Mouse (Mus musculus) adrenal gland, postnatal 25 days (tissue): Measurements from ENCODE around the gene Batf2. TPM values are rescaled to one million over a fixed set of nuclear protein-coding genes. Genes with fewer than 3 reads are reported as not detected.
A peak's percentile ranks its signal among the peaks of the same experiment; 100 is the strongest.
"Not testable (repeated sequence)": the region's sequence is repeated elsewhere in the genome, so short reads cannot be mapped to it uniquely, and the experiment has no call there.

ENCODE experiments used
- DNase-seq: peaks from one replicate; pipeline ENCODE4 v3.0.0; 2021; ENCODE audit warnings: mixed read lengths
- total RNA-seq: library from RNA; stranded (reverse); gene quantifications from 2 replicates; pipeline ENCODE4 v1.2.3, GENCODE M21; 2021

The Batf2 gene
- total RNA-seq, 1 experiment from 2014 or later: 2.1 TPM

DNA sequence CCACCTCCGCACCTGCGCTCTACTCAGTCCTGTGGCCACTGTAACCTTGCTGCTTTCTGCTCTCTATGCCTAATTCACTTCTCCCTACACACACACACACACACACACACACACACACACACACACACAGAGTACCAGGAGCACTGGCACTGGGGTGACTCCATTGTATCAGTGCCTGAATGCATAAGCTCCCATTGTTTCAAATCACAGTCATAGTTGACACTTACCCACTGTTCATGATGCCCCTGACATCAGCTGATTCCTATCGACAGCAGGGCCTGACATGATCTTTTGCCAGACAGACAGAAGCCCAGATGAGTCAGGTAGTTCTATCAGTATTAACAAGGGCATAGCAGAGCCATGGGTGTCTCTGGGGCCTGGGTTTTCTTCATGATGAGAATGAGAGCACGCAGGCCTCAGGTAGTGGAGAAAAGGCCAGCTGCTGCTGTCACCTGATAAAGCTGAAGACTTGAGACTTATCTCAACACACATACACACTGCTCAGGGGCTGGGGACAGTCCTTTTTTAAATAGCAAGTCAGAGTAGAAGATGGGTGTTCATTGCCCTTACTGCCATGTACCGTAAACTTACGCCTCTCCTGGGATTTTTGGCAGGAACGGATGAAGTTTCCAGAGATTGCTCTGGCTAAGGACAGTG lies 8.5 kb upstream of the Batf2 start:
- DNase-seq: no peak

DNA sequence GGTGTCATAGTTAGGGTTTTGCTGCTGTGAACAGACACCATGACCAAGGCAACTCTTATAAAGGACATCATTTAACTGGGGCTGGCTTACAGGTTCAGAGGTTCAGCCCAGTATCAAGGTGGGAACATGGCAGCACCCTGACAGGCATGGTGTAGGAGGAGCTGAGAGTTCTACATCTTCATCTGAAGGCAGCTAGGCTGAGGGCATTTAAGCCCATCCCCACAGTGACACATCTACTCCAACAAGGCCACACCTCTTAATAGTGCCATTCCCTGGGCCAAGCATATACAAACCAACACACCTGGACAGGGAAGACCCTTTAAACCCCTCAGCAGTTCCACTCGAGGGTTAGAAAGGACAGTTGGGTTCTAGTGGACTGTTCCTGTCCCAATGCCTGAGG lies 7.6 kb upstream of the Batf2 start:
- not testable (repeated sequence) for DNase-seq

DNA sequence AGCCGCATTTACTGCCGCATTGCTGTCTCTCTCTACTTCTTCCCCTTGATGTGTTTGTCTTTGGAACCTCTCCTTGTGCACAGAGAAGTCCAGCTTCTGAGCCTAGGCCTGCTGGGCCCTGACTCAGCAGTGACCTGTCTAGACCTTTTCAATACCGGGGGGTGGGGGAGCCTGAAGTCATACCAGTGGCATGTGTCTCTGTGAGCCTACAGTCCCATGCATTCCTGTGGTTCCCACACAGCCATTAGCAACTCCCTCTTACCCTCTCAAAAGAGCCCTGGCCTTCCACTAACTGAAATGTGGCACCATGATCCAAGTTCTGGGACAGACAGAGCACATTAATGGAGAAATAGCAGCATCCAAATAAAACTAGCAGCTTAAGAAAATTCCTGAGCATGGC lies 4.4 kb upstream of the Batf2 start:
- DNase-seq: no peak

DNA sequence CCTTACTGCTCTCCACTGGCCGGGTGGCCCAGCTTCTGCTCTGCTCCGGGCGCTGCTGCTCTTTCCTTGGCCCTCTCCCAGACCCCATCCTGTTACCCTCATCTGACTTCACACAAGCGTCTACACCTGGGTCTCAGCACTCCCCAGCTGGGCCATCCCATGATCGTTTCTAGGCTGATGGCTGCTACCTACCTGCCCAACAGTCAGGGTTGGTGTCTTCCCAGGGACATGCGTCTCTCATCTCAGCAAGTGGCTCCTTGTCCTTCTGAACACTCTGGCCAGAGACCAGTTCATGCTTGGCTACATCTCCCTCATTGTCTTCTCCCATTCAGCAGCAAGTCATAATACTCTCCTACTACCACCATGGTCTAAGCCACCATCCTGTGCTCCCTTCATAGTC lies 1.1 kb upstream of the Batf2 start:
- DNase-seq: no peak

DNA sequence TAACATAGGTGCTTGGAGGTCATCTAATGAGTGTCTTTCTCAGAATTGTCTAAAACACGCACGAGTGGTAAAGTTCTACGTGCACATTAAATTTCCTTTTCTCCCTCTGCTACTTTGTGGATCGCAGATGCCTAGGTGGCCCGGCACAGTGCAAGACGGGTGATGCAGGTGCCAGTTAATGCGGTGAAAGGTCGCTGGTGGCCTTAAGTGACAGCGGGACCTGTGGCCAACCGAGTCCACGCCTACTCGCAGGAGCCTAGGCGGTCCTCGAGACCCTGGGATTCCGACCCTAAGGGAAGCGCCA lies 457 bp upstream of the Batf2 start:
- no peak for DNase-seq

DNA sequence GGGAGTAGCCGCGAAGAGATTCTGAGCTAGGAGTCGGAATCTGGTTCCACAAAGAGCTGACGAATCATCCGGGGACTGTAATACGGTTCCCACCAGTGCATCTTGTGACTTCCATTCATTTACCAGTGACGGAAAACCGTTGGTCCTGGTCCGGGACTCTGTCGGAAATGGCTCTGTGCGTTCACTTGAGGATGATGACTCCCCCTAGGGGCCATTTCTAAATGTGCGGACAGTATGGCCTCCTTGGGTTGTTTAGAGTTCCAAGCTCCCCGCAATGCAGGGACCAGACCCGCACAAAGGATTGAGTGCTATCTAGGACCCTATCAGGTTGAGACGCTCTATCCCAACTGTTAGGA lies 589 bp downstream of the Batf2 start, which contains the start of gene Arl2:
Arl2 (minus strand) TSS at position 155 of the 356 bp plus-strand sequence.
- peak; percentile 61 for DNase-seq

DNA sequence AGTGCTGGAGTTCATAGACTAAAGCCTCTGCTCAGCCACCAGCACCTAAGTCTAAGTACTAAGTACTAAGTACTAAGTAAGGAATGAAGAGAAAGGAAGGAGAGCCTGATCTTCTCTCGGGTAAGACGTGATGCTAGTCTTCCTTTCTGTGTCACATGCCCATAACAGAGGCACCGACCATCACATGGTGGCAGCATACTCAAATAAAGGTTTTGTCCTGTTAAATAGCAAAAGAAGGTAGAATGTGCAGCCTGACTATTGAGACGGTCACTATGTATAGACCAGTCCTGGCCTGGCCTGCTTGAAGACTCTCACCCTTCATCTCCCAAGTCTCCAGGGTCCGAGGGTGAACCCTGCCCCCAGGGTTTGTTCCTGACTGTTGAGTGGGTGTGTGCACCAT lies 4.1 kb downstream of the Batf2 start:
- no peak for DNase-seq

DNA sequence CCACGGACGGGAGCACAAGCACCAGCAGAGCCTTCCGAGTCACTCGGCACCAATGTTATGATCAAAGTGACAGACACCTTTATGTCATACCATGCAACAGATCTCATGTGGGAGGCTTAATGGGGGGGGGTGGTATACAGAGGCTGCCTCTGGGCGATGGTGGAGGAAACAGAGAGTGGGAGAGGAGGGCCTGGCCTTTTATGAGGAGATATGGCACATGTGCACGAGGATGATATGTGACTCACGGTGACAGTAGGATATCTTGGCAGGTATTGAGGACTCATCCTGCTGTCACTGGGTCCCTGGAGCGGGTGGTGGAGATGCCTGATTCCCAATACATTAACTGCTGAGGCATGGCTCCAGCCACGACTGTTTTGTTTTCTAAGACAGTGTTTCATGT lies 14.4 kb downstream of the Batf2 start:
- DNase-seq: no peak

DNA sequence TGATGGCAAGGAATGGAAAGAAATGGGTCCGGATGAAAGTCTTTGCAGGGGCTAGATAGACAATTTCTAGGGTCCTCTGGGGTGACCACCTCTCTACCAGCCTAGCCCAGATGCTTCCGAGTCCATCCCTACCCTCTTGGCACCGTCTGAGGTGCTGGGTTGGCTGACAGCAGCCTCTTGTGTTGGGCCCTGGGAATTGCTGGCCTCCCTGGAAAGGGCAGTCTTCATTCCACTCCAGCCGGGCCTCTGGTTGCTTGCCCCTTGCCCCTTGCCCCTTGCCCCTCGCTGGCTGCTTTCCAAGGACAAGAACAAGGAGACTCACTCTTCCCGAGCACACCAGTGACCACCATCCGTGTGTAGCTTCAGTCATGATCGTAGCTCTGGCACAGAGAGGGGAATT lies 15.6 kb downstream of the Batf2 start:
- DNase-seq: no peak

DNA sequence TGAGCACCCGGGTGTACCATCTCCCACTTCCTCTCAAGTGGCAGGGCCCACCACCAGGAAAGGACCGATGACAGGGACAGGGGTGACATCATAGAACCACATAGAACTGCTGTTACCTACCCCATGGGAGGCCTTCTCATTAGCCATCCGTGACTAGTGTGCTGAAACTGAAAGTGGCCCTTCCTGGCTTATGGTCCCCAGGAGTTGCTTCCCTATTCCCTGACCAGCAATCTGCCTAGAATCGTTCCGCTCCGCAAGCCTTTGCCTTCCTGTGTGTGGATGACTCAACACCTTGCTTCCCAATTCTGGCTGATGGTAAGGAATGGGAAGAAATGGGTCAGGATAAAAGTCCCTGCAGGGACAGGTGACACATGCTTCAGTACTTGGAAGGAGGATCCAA lies 16.4 kb downstream of the Batf2 start:
- no peak for DNase-seq

DNA sequence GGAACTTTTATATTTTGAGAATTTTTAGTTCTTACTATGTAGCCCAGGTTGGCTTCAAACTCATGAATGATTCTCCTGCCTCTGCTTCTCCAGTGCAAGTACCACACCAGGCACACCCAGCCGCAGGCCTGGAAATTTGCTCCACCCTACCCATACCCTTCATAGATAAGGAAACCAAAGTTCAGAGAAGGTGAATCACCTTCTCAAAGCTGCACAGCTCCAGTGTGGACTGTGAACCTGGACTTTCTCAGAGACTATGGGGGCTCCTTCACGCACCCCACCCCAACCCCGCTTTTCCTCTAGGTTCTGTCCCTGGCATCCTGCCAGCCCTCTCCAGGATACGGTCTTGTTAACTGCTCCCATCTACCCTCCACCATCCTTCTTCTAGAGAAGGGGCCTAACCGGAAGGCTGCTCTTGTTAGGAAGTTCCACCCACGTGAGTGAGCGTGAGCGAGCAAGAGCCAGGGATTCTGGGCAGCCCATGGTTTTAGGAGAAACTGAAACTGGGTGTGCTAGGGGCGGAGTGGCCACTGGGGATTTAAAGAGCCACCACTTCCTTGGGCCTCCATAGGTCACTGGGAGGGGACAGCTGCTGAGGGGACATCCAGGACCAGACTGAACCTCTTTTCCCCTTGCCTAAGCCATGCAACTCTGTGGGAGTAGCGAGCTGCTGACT lies 23.2 kb downstream of the Batf2 start:
- peak; percentile 29 for DNase-seq

DNA sequence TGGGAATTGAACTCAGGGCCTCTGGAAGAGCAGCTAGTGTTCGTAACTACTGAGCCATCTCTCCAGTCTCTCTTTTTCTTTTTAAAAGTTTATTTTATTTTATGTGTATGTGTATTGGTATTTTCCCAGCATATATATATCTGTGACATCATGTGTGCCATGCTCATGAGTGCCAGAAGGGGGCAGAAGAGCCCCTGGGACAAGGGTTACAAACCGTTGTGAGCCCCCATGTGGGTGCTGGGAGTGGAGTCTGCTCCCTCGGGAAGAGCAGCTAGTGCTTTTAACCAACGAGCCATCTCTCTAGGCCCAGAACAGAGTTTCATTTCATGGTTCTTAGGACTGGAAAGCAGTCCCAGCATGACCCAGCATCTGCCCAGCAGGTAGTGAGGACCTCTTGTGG lies 26.0 kb downstream of the Batf2 start:
- DNase-seq: no peak

DNA sequence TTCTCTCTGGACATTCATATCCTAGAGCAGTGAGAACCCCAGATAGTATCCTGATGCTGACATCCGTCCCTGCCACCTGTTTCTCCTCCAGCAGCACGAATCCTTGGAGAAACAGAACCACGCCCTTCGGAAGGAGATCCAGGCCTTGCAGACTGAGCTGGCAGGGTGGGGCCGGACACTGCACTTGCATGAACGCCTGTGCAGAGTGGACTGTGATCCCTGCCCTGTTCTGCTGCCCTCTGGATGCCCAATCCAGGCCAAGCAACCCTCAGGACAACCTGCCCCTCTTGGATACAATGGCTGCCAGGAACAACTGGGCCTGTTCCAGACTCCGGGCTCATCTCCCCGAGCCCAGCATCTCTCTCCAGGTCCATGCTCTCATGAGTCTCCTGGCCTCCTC lies 30.4 kb downstream of the Batf2 start:
- no peak for DNase-seq

DNA sequence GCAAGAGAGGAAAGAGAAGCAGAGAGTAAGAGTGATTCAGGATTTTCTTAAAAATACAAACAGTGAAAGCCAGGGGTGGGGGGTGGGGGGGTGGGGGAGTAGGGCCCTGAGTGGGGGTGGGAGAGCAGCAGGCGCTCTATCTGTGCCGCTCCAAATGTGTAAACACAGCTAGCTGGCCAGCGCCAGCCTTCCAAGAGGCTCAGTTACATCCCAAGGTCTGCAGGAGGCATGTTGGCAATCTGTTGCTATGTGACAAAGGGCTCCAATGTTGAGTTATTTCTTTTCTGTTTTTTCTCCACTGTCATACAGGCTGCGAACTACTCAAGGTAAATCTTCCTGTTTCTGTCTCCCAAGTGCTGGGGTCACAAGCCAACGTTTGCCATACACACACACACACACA lies 34.0 kb downstream of the Batf2 start:
- DNase-seq: peak; percentile 36

DNA sequence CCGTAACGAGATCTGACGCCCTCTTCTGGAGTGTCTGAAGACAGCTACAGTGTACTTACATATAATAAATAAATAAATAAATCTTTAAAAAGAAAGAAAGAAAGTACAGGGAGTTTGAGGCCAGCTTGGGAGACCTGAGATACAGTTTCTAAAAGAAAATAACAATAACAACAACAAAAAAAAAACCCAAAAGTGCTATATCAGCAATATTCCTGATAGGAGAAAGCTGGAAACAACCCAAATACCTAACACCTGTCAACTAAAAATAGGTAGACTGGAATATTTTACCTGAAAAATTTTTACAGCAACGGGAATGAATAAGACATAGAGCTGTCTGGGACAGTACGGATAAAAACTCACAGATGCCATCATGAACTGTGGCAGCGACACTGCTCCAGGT lies 38.0 kb downstream of the Batf2 start:
- no peak for DNase-seq

DNA sequence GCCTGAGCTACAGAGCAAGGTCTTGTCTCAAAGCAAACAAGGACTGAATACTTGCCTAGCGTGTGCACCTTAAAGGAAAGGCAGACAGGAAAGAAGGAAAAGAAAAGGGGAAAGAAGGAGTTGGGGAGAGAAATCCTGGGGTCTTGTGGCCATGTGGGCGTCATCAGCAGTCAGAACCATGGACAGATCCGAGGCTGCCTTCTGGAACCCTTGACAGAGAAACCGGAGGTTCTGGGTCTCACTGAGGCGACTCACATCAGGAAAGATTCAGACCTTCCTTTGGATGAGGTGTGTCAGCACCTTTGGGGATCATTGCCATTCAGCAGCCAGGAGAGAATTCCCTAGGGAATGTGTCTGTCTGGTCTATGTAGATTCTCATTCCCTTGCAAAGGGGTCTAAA lies 40.8 kb downstream of the Batf2 start:
- DNase-seq: peak; percentile 20

DNA sequence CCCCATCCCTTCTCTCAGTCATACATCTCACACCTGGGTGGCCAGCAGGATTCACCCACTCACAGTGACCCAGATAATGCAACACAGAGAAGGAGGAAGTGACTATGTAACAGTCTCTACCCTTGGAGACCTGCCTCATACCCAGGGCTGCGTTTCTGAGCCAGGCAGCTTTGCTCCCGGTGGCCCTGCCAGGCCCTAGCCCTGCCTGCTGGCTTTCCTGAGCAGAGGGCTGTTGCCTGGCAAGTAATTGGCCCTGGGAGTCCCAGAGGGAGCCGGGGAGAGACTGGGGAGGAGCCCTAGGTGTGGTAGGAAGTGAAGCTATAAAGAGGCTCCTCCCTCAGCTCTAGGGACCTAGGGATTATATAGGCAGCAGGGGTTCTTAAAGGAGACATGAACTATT lies 41.8 kb downstream of the Batf2 start:
- DNase-seq: peak; percentile 20

DNA sequence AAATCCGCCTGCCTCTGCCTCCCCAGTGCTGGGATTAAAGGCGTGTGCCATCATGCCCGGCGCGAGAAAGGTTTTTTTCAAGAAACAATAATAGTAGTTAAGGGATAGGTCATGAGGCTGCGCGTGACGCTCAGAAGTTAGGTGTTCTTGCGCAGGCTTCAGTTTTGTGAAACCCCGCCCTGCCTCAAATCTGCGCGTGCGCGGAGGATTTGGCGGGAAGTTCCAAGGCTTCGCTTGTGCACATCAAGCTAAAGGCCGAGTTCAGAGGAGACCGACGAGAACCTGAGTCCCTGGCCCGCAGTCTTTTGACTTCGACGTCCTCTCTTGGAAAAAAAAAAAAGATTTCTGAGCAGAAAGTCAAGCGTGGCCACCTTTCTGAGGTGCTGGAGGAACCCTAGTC lies 43.3 kb downstream of the Batf2 start, which contains the start of gene Majin:
Majin (plus strand) TSS at position 258 of the 400 bp plus-strand sequence.
- no peak for DNase-seq

DNA sequence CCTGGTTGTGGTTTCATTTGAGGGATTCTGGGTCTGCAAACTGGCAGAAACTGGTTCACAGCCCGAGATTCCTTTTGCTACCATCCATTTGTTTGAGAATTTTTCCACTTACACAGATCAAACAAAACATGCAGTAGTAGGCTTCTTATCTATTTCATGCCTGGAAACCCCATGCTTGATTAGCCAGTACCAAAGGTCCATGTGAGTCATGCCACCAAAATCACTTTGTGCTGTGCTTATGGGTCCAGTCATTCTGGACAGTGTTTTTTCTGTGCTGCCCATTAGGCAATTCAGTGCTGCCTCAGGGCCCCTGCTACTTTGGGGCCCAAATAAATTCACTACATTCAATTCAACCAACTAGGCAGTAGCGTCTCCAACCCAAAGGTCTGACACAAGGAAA lies 63.5 kb downstream of the Batf2 start:
- no peak for DNase-seq

DNA sequence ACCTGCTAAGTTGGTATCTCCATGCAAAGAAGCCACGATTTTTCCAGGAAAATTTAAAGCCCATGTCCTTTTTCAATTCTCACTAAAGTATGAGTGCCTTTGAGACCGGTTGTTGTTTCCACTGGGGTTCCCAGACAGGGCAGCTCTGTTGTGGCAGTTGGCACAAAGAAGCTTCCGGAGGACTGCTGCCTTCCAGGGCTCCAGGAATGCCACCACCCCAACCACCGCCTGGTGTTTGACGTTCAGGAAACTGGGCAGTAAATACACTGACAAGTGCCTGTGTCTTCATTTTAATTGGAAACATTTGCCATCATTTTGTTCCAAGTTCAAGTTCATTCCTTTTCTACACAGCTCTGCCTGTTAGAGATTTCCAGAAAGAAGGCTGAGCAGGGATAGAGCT lies 65.9 kb downstream of the Batf2 start:
- no peak for DNase-seq

DNA sequence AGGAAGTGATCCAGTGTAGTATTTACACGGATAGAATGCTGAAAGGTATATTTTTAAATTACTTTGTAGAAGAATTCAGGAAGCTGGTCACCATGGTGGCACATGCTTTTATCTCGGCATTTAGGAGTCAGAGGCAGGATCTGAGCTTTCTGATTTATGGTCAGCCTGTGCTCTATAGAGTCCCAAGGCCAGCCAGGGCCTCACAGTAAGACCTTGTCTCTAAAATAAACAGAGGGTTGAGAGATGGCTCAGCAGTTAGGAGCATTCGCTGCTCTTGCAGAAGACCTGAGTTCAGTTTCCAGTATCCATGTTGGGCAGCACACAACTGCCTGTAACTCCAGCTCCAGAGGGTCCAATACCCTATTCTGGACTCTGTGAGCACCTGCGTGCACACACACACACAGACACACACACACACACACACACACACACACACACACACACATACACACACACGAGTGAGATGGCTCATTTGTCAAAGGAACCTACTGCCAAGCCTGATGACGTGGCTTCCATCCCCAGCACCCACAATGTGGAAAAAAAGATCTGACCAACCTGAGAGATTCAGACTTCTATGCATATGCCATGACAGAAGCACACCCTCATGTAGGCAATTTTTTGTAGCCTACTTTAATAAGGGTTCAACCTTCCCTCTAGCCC lies 75.4 kb downstream of the Batf2 start:
- peak; percentile 31 for DNase-seq

DNA sequence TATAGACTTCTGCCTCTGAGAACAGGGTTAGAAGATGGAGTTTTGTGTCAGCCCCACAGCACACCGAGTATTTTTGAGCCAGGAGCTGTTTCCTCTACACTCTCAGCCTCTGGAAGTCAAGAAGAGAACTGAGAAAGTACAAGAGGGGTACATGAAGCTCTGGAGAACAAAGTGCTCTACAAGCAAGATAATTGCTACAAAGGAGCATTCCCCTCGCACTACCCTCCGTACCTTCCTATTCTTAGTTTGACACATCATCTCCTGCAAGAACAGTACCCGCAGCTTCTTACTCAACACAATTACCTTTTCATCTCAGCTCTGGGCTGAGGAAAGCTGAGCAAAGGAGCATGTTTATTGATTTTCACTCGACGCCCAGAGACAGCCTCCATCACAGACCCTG lies 77.8 kb downstream of the Batf2 start:
- DNase-seq: no peak
